Mouse (Mus musculus) T-helper 1 cell (primary cell): ENCODE data around the gene Sp110.
"Not testable (repeated sequence)": the region's sequence is repeated elsewhere in the genome, so short reads cannot be mapped to it uniquely, and the experiment has no call there.

ENCODE experiments used
- in situ Hi-C: fragments of 300-600 bp; cut with MboI, MseI; formaldehyde crosslinking; loops from one replicate; pipeline ENCODE4 v1.15.1; 2025; ENCODE audit warnings: high pct_unique_total_duplicates

The Sp110 gene

GRCm38 (mm10) chr1:85573554-85573953 is 25.1 kb downstream of the Sp110 start:
- in situ Hi-C loops: loop anchor here (10.0 kb wide), 1 partner anchor 119 kb away; no protein-coding TSS in a partner anchor

DNA sequence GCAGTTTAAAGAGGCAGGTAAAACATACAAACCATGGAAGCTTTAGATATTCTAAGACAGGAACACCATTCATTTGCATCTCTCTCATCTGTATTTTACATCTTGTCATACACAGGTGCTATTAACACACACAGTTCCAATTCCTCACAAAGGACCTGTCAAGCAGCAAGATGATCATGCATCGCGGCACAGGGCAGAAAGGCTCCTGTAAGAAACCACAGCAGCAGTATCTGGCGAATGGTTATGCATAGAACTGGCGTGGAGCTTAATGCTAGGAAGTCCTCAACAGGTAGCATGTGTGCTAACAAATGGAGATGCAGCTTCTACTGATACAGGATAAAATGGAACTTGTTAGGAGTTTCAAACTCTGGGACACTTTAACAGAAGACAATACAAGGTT is 43.4 kb downstream of the Sp110 start:
- in situ Hi-C loops: not testable (repeated sequence)

GRCm38 (mm10) chr1:85546442-85546841 is 52.2 kb downstream of the Sp110 start:
- in situ Hi-C loops: loop anchor here (5.0 kb wide), 1 partner anchor 339 kb away; no protein-coding TSS in a partner anchor

GRCm38 (mm10) chr1:85543818-85544217 is 54.8 kb downstream of the Sp110 start:
- in situ Hi-C loops: loop anchor here (5.0 kb wide), 1 partner anchor 587 kb away; no protein-coding TSS in a partner anchor

- in situ Hi-C loops: loop anchor here (10.0 kb wide), 1 partner anchor 204 kb away; no protein-coding TSS in a partner anchor
These were observed 70.0 kb downstream of the Sp110 start for GRCm38 (mm10) chr1:85528451-85529110.
